Mouse (Mus musculus): Measurements from ENCODE around the gene Stk38. TPM values are rescaled to one million over a fixed set of nuclear protein-coding genes. Genes with fewer than 3 reads are reported as not detected.

The Stk38 gene
- total RNA-seq (2021) = 10 to 100 TPM; 43.2 to 45.8 TPM
- long read RNA-seq, experiment 1, transcript Stk38-201 (14 exons, 3,351 nt) = major isoform, 14 of 32 reads
- long read RNA-seq, experiment 1, transcript Stk38-202 (14 exons, 3,354 nt) = minor isoform, 6 of 32 reads
- long read RNA-seq, experiment 1, partial matches to known transcripts = 1 of 32 reads
- long read RNA-seq, experiment 1, other reads (novel, unspliced or antisense) = 9 of 32 reads
- long read RNA-seq, experiment 2, transcript Stk38-201 (14 exons, 3,351 nt) = major isoform, 11 of 20 reads
- long read RNA-seq, experiment 2, partial matches to known transcripts = 2 of 20 reads
- long read RNA-seq, experiment 2, other reads (novel, unspliced or antisense) = 7 of 20 reads

DNA sequence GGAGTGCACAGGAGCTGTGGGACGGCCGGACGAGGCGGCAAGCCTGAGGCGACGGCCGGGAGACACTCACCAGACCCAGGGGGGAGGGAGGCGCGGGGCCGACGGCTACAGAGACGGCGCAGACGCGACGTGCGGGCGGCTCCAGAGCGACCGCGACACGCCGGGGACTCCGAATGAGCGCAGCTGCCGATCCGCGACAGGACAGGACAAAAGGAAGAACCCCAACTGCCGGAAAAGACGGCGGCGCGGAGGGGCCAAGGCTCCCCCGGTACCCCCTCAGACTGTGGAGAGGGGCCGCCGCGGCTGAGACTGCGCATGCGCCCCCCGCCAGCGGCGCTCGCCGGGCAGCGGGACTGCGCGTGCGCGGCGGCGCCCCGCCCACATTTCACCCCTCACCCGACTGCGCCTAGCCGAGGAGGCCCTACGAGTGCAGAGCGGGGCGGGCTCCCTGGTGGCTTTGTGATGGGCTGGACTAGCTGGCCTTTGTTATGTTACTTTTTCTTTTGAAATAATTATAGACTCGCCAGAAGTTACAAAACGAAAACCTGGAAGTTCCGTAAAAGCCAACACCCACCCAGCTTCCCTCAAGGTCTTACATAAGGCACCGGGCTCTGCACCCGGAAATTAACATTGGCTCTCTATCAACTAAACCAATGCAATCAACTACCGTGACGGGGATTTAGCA is at the start of gene Stk38:
Stk38 (minus strand) TSS at position 355 of the 685 bp plus-strand sequence.
- peak; percentile 84 to 92 for DNase-seq (ENCODE audit: low spot score in 2 of 2)

GRCm38 (mm10) chr17:29057361-29057890 is 49.6 kb upstream of the Stk38 start:
- DNase-seq (ENCODE audit: low spot score in 2 of 2) = no peak

DNA sequence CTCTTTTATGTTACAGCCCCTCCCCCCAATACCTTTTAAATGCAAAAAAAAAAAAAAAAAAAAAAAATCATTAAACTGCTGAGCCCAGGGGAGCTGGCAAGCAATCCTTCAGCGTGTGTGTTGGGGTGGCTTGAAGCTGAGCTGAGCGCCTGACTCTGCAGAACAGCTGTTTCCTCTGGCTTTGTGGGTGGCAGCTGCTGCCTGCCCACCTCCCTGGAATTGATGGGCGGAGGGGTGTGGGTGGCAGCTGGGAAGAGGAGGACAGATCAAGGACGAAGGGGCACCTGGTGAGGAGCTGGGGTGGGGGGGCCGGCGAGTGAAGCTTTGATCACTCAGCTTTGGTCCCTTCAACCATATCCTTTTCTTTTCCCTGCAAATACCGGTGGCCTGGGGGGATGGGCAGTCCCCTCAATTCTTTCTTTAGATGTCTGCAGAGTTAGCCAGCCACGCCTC is 48.9 kb upstream of the Stk38 start:
- DNase-seq (ENCODE audit: low spot score in 2 of 2) = no peak

DNA sequence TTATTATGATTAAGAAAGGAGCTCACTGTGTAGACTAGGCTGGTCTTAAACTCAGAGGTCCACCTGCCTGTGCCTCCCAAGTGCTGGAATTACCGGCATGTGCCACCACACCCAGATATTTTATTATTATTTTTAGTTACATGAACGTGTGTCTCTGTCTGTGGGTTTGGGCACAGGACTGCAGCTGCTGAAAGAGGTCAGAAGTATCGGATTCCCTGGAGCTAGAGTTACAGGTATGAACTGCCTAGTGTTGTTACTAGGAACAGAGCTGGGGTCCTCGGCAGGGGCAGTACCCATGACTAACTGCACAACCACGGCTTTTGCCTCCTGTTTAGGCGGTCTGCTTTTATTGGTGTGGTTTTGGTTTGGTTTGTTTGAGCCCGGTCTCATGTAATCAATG is 48.4 kb upstream of the Stk38 start:
- no peak for DNase-seq (ENCODE audit: low spot score in 2 of 2)

DNA sequence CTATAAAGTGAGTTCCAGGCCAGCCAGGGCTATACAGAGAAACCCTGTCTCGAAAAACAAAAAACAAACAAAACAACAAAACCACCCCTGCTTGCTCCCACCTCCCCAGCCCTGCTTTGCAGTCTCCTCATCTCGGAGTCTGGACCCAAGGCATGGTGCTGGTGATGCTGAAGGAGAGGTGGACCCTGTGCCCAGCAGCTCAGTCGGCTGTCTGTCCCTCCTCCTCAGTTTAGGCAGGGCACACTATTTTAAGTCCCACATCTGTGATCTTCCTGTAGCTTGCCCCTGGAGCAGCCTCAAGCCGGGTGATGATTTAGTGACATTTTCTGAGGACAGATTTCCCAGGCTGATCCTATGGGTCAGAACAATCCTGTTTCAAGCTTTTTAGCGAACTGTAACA is 47.8 kb upstream of the Stk38 start:
- DNase-seq (ENCODE audit: low spot score in 2 of 2) = no peak

- no peak for DNase-seq (ENCODE audit: low spot score in 2 of 2)
Measured at GRCm38 (mm10) chr17:29054429-29054828, 46.6 kb upstream of the Stk38 start.

DNA sequence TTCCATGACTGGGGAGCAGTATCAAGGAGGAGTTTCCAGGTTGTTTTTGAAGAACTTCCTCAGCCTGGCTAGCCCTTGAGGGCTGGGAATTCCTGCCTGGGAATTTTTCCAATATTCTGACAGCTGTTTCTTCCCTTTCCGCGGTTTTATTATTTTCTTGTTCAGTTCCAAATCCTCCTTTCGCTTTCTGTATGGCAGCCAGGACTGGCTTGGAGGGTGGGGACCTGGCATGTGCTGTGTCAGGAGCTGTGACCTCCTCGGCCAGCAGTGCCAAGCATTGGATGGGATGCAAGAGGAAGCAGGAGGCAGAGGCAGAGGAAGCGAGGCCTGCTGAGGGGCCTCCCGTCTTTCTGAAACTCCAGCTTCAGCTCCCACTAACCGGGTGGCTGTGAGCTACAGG is 46.0 kb upstream of the Stk38 start:
- DNase-seq (ENCODE audit: low spot score in 2 of 2) = no peak

DNA sequence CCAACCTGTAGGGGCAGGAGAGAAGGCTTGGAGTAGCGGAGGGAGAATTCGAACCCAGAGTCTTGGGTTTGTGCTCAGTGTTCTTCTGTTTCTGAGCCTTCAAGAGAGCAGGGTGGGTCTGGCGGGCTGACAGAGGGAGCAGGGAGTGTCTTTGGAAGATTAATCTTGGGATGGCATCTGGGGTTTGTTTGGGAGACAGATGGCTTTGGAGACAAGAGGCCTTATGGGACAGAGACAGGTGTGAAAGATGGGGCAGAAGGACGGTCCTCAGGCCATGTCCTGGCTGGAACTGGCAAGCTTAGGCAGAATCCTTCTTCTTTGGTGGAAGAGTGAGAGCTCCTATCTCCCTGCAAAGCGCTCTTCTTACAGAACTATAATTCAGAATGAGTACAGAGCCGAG is 45.3 kb upstream of the Stk38 start:
- no peak for DNase-seq (ENCODE audit: low spot score in 2 of 2)

DNA sequence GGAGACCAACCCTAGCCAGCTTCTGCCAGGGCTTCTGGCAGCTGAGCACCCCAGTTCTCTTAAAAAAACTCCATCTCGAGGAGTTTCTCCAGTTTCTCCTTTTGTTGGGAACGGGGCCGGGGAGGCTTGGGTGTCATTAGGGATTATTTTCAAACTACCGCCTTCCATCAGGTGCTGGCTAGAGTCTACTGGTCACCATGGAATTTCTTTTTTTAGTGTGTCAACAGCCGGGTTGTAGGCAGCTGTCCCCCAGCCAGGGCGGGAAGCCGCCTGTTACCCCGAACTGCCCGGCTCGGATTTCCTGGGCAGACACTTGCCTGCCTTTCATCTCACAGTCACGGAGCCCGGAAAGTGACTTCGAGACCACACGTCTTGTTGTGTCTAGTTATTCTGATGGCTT is 43.0 kb upstream of the Stk38 start:
- DNase-seq (ENCODE audit: low spot score in 2 of 2) = no peak

- DNase-seq (ENCODE audit: low spot score in 2 of 2) = no peak
Measured at GRCm38 (mm10) chr17:29049923-29050322, 42.1 kb upstream of the Stk38 start.

DNA sequence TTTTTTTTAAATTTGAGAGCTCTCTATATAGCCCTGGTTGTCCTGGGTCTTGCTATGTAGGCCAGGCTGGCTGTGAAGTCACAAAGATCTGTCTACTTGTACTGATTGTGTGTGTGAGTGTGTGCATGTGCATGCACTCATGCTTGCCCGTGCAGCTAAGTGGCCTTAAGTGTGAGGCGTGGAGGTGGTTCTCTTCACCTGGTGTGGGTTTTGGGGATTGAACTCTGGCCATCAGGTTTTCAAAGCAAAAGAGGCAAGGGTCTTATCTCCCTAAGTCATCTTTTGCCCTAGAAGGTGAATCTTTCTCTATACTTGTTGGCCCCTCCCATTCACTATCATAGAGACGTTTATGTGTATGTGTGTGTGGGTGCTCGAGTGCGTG is 41.7 kb upstream of the Stk38 start:
- DNase-seq (ENCODE audit: low spot score in 2 of 2) = no peak

- peak; percentile 90 to 92 for DNase-seq (ENCODE audit: low spot score in 2 of 2)
Measured at GRCm38 (mm10) chr17:29048748-29049507, 41.1 kb upstream of the Stk38 start.

DNA sequence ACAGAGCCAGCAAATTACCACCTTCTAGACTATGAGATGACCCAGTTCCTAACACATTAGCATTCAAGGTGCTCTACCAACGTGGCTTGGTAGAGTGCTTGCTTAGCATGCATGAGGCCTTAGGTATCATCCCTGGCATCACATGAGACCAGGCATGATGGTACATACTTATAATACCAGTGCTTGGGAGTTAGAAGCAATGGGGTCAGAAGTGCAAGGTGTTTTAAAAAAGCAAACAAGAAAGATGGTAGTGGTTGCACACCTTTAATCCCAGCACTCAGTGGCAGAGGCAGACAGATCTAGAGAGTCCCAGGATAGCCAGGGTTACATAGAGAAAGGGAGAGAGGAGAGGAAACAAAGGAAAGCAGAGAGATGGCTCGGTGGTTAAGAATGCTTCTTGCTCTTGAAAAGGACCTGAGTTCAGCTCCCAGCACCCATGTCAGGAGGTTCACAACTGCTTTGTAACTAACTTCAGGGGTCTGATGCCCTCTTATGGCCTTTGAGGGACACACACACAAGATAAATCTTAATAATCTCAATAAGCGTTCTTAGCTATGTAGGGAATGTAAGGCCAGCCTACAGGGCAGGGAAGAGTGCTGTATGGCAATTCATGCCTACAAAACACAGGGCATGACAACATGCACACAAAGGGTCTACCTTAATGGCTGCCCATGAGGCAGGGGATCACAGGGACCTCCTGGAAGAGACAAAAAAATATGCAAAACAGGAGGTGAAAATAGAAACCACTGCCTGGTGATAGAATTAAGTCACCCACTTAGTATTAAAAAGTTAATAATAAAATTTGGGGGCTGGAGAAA is 40.1 kb upstream of the Stk38 start:
- DNase-seq (ENCODE audit: low spot score in 2 of 2) = no peak

- no peak for DNase-seq (ENCODE audit: low spot score in 2 of 2)
Measured at GRCm38 (mm10) chr17:29046863-29047262, 39.1 kb upstream of the Stk38 start.

DNA sequence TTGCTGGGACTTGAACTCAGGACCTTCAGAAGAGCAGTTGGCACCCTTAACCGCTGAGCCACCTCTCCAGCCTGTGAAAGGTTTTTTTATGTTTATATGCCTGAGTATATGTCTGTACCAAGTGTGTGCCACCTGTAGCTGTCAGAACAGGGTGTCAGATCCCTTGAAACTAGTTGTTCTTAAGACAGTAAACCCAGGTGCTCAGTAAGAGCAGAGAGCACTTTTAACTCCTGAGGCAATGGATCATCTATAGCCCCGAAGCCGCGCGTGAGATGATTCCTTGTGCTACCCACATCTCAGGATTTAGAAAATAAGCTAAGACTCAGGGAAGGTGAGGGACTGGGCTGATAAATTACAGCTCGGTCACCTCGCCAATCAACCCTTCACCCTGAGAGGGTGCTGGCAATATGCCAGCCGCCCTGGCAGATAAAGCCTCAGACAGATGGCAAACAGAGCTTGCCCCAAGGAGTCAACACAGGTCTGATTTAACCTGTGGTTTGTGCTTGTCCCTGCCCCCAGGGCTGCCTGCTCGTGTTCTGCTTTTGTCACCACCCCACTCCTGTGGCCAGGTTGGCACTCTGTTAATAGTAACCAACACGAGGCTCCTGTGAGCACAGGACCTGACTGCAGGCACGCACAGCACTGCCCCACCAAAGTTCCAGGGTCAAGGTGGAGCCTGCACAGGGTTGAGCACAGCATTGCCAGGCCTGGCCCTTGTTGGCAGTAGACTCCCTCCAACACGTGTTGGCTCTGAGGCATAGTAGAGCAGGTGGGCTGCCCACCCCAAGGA is 38.1 kb upstream of the Stk38 start:
- no peak for DNase-seq (ENCODE audit: low spot score in 2 of 2)

DNA sequence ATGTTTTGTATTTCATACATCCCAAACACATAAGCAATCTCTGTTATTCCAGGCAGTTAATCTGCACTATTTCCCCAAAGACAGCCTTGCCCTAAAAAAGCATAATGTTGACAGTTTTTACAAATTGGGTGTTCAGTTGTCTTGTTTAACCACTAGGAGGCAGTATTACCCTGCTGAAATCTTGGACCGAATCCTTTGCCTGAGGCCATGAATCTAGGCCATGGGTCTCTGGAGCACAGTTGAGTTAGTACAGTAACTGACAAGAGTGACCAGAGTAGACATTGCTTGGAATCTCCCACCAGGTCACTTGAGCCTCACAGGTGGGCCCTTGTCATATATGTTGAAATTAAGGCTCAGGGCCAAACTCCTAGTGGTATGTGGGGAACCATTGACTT is 37.1 kb upstream of the Stk38 start:
- no peak for DNase-seq (ENCODE audit: low spot score in 2 of 2)

DNA sequence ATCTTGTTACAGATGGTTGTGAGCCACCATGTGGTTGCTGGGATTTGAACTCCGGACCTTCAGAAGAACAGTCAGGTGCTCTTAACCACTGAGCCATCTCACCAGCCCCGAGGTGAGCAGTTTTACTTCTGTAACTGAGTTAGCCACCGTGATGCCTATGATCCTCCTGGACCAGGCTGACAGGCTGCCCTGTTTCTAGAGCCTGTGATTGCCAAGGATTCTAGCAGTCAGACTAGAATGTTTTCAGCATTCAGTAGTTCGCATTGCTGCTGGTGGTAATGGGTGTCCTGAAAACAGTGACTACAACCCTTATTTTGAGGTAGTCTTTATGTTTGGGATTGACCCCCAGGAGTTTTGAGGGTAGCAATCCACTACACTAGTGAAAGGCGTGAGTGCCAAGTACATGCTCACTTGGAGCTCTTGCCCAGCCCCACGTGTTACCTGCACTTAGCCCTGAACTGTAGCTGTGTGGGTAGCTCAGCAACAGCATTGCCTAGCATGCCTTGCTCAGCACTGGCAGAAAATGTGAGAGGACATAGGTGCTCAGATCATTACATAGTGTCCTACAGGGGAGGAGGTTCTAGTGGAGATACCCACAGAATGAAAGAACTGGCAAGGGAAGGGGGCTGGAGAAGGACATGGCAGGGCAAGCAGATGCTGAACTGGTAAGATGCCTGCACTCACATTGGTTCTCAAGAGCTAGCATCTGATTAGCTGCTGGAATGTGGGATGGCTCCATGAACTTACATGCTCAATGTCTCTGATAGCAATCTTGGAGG is 36.5 kb upstream of the Stk38 start:
- DNase-seq (ENCODE audit: low spot score in 2 of 2) = no peak

- no peak for DNase-seq (ENCODE audit: low spot score in 2 of 2)
Measured at GRCm38 (mm10) chr17:29043583-29043982, 35.8 kb upstream of the Stk38 start.

DNA sequence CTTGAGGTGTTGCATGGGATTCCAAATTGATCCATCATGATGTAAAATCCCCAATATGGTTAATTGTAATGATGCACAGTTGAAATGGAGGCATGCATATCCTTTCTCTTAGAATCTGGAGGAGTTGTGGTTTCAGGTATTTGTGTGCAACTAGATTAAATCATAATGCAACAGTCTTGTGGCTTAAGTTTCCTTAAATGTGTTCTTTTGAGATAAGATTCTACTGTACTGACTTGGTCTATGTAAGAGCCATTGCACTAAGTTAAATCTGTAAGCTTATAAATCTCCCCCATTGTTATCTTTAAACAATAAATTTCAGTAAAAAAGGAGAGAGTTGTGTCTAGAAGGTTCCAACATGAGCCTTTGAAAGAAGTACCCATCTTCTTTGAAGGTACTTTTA is 34.8 kb upstream of the Stk38 start:
- no peak for DNase-seq (ENCODE audit: low spot score in 2 of 2)
